Mouse (Mus musculus): ENCODE data around the gene Lrrtm3.

The Lrrtm3 gene

GRCm38 (mm10) chr10:64041892-64042291 is 48.2 kb downstream of the Lrrtm3 start:
- WGBS = 61% methylated on average over 11 of the region's 11 CpGs

- 47% methylated on average over 7 of the region's 7 CpGs for WGBS
Observed at GRCm38 (mm10) chr10:64041218-64041617, 48.9 kb downstream of the Lrrtm3 start.

- 51% methylated on average over 17 of the region's 17 CpGs for WGBS
Observed at GRCm38 (mm10) chr10:64039760-64040535, 50.1 kb downstream of the Lrrtm3 start.

- 43% methylated on average over 6 of the region's 6 CpGs for WGBS
Observed at GRCm38 (mm10) chr10:64023340-64023739, 66.7 kb downstream of the Lrrtm3 start.

- 82% methylated on average over 1 of the region's 1 CpGs for WGBS
Observed at GRCm38 (mm10) chr10:64020347-64020746, 69.7 kb downstream of the Lrrtm3 start.

GRCm38 (mm10) chr10:64001996-64002395 is 88.1 kb downstream of the Lrrtm3 start:
- 51% methylated on average over 9 of the region's 9 CpGs for WGBS

- 84% methylated on average over 6 of the region's 6 CpGs for WGBS
Observed at GRCm38 (mm10) chr10:64001531-64001930, 88.5 kb downstream of the Lrrtm3 start.

- WGBS = 55% methylated on average over 5 of the region's 5 CpGs
Observed at GRCm38 (mm10) chr10:63994251-63994650, 95.8 kb downstream of the Lrrtm3 start.

- WGBS = 36% methylated on average over 4 of the region's 4 CpGs
Observed at GRCm38 (mm10) chr10:63985576-63985975, 104.5 kb downstream of the Lrrtm3 start.

GRCm38 (mm10) chr10:63979410-63979809 is 110.7 kb downstream of the Lrrtm3 start:
- 93% methylated on average over 2 of the region's 2 CpGs for WGBS

- 66% methylated on average over 5 of the region's 5 CpGs for WGBS
Observed at GRCm38 (mm10) chr10:63978969-63979368, 111.1 kb downstream of the Lrrtm3 start.

- whole genome bisulfite sequencing = 28% methylated on average over 3 of the region's 3 CpGs
Observed at GRCm38 (mm10) chr10:63978535-63978934, 111.5 kb downstream of the Lrrtm3 start.

- WGBS = 29% methylated on average over 11 of the region's 11 CpGs
Observed at GRCm38 (mm10) chr10:63978101-63978500, 112.0 kb downstream of the Lrrtm3 start.

GRCm38 (mm10) chr10:63972300-63972699 is 117.8 kb downstream of the Lrrtm3 start:
- 79% methylated on average over 2 of the region's 2 CpGs for WGBS

GRCm38 (mm10) chr10:63954308-63954930 is 135.7 kb downstream of the Lrrtm3 start:
- 27% methylated on average over 6 of the region's 7 CpGs for WGBS

GRCm38 (mm10) chr10:63951481-63951880 is 138.6 kb downstream of the Lrrtm3 start:
- WGBS = 81% methylated on average over 1 of the region's 1 CpGs

GRCm38 (mm10) chr10:63950867-63951266 is 139.2 kb downstream of the Lrrtm3 start:
- 42% methylated on average over 8 of the region's 8 CpGs for WGBS

- WGBS = 32% methylated on average over 4 of the region's 4 CpGs
Observed at GRCm38 (mm10) chr10:63947266-63947665, 142.8 kb downstream of the Lrrtm3 start.

GRCm38 (mm10) chr10:63945534-63945933 is 144.5 kb downstream of the Lrrtm3 start:
- WGBS = 88% methylated on average over 3 of the region's 3 CpGs

GRCm38 (mm10) chr10:63933946-63934345 is 156.1 kb downstream of the Lrrtm3 start:
- WGBS = 78% methylated on average over 5 of the region's 5 CpGs

GRCm38 (mm10) chr10:63927334-63927733 is 162.7 kb downstream of the Lrrtm3 start, which contains the start of gene Gm10118:
Gene Gm10118, minus strand, starts transcription at chr10:63927434.

GRCm38 (mm10) chr10:63894612-63895011 is 195.5 kb downstream of the Lrrtm3 start:
- 61% methylated on average over 5 of the region's 5 CpGs for WGBS

- WGBS = 43% methylated on average over 23 of the region's 23 CpGs
Observed at GRCm38 (mm10) chr10:63886449-63887088, 203.5 kb downstream of the Lrrtm3 start.

All from cerebral cortex, adult 2 months (tissue).